Mouse (Mus musculus): Measurements from ENCODE around the gene Stk17b. TPM values are rescaled to one million over a fixed set of nuclear protein-coding genes. Genes with fewer than 3 reads are reported as not detected.
"Not testable (repeated sequence)": the region's sequence is repeated elsewhere in the genome, so short reads cannot be mapped to it uniquely, and the experiment has no call there.

The Stk17b gene
- polyA plus RNA-seq, 1 experiment, result 33.1 TPM

GRCm38 (mm10) chr1:53757316-53757715 is 27.7 kb downstream of the Stk17b start:
- H3K4me1 ChIP-seq (ENCODE audit: control insufficient read depth, insufficient read depth, low read length), result no peaks in the 10 kb centered on the region
- TF ChIP-seq POLR2A (IDR thresholded peaks at IDR 0.05; ENCODE audit: borderline replicate concordance, control insufficient read depth, low read depth, low read length) (no peak), CTCF (IDR thresholded peaks at IDR 0.05; ENCODE audit: control insufficient read depth, insufficient read depth, low read length) (no peak)
- no peak overlapping the region for H3K4me3 ChIP-seq (replicated peaks; ENCODE audit: control insufficient read depth, low read depth, low read length)
- 91% methylated on average over 4 of the region's 4 CpGs for WGBS
- H3K27ac ChIP-seq (ENCODE audit: control insufficient read depth, insufficient read depth, low read depth, low read length, poor library complexity), result no peak overlapping the region

GRCm38 (mm10) chr1:53753501-53753900 is 31.5 kb downstream of the Stk17b start:
- H3K4me3 ChIP-seq (replicated peaks; ENCODE audit: control insufficient read depth, low read depth, low read length); H3K27ac ChIP-seq (ENCODE audit: control insufficient read depth, insufficient read depth, low read depth, low read length, poor library complexity); H3K4me1 ChIP-seq (ENCODE audit: control insufficient read depth, insufficient read depth, low read length): not testable (repeated sequence)
- WGBS, result 87% methylated on average over 2 of the region's 2 CpGs

DNA sequence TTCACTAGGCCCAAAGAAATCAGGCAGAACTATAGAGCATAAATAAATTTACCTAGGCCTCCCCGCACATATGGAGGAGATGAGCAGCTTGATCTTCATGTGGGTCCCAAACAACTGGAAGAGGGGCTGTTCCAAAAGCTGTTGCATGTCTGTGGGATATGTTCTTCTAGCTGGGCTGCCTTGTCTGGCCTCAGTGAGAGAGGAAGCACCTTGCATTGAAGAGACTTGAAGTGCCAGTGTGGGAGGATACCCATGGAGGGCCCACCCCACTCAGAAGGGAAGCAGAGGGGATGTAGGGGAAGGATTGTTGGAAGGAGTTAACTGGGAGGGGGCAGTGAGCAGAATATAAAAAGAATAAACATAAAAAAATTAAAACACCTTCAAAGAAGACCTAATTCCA is 33.9 kb downstream of the Stk17b start:
- H3K4me1 ChIP-seq (ENCODE audit: control insufficient read depth, insufficient read depth, low read length), result no peaks in the 10 kb centered on the region
- H3K27ac ChIP-seq (ENCODE audit: control insufficient read depth, insufficient read depth, low read depth, low read length, poor library complexity), result no peak overlapping the region
- WGBS, result 89% methylated on average over 1 of the region's 1 CpGs
- TF ChIP-seq POLR2A (IDR thresholded peaks at IDR 0.05; ENCODE audit: borderline replicate concordance, control insufficient read depth, low read depth, low read length), result no peak
- H3K4me3 ChIP-seq (replicated peaks; ENCODE audit: control insufficient read depth, low read depth, low read length), result no peak overlapping the region

DNA sequence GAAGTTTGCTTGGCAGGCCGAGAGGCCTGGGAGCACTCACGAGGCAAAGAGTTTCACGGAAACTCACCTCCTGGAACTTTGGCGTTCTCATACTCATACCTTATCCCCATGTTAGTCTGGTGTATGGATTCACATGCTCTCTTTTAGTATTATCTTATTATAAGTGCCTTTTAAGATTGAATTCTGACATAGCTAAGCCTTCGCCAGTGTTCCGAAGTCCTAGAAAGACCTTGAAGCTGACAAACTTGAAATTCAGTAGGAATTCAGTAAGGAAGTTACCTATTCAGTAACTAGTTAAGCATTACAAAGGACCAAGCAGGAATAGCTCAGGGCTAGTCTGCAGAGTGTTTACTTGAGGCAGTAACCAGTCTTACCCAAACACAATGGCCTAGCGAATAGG is 34.3 kb downstream of the Stk17b start:
- H3K4me1 ChIP-seq (ENCODE audit: control insufficient read depth, insufficient read depth, low read length); H3K27ac ChIP-seq (ENCODE audit: control insufficient read depth, insufficient read depth, low read depth, low read length, poor library complexity); H3K4me3 ChIP-seq (replicated peaks; ENCODE audit: control insufficient read depth, low read depth, low read length): not testable (repeated sequence)
- 93% methylated on average over 7 of the region's 7 CpGs for WGBS

DNA sequence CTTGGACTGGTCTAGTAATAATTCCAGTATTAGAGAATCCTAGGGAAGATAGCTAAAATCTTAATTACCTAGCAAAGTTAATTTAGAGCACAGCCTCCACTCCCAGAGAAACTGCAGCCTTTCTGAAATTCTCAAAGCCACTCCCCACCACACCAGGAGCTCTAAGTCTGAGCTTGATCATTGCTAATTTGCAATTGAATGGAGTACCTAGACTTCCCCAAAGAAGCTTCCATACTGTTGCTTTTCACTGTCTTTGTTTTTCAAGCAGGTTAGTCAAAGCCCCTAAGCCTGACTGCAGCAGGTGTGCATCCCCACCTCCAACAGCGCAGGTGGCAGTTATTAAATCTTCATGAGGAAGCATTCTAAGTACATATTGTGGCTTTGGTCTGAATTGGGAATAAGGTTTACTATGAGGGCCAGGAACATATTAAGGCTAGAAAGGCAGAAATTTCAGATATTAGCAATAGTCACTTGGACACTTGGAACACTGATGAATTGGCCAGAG is 35.1 kb downstream of the Stk17b start:
- not testable (repeated sequence) for H3K4me1 ChIP-seq (ENCODE audit: control insufficient read depth, insufficient read depth, low read length); H3K4me3 ChIP-seq (replicated peaks; ENCODE audit: control insufficient read depth, low read depth, low read length); H3K27ac ChIP-seq (ENCODE audit: control insufficient read depth, insufficient read depth, low read depth, low read length, poor library complexity)
- 85% methylated on average over 1 of the region's 1 CpGs for WGBS

DNA sequence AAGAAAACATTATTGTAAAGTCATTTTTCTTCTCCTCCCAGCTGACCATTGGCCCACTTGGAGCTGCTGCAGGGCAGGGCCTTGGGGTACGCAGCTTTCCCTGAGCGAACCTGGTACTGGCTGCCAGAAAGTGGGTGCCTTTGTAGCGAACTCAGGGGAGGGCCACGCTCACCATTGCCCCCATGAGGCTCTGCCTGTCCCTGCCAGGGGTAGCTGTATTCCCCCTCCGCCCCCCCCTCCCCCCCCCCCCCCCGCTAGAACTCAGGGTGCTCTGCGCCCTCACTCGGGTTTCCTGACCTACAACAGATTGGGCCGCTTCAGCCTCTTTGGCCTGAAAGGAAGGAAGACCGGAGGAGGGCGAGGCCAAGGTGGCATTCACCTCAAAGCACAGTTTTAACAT is 36.5 kb downstream of the Stk17b start:
- no peaks in the 10 kb centered on the region for H3K4me1 ChIP-seq (ENCODE audit: control insufficient read depth, insufficient read depth, low read length)
- no peak overlapping the region for H3K4me3 ChIP-seq (replicated peaks; ENCODE audit: control insufficient read depth, low read depth, low read length)
- TF ChIP-seq POLR2A (IDR thresholded peaks at IDR 0.05; ENCODE audit: borderline replicate concordance, control insufficient read depth, low read depth, low read length) (no peak), CTCF (IDR thresholded peaks at IDR 0.05; ENCODE audit: control insufficient read depth, insufficient read depth, low read length) (no peak)
- no peak overlapping the region for H3K27ac ChIP-seq (ENCODE audit: control insufficient read depth, insufficient read depth, low read depth, low read length, poor library complexity)
- 57% methylated on average over 9 of the region's 11 CpGs for WGBS

DNA sequence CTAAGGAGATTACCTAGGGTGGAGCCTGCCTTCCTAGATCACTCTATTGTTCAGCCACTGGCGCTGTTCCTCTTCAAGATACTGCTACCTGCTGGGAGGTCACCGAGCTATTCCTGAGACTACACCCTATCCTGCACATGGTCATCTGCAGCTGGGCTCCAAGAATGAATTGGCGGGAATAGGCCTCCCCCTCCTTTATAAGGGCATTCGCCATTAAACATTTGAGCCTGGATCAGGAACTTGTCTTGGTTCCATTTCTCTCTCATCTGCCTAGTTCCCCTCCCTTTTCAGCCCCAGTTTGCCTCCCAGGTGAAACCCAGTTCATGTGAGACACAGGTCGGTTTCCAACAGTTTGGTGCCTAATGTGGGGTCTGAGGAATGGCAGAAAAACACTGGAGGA is 39.0 kb downstream of the Stk17b start:
- 72% methylated on average over 5 of the region's 5 CpGs for WGBS
- TF ChIP-seq CTCF (IDR thresholded peaks at IDR 0.05; ENCODE audit: control insufficient read depth, insufficient read depth, low read length), result no peak
- no peak for TF ChIP-seq POLR2A (IDR thresholded peaks at IDR 0.05; ENCODE audit: borderline replicate concordance, control insufficient read depth, low read depth, low read length)
- Histone ChIP-seq H3K4me1 (ENCODE audit: control insufficient read depth, insufficient read depth, low read length) (no peaks in the 10 kb centered on the region), H3K4me3 (replicated peaks; ENCODE audit: control insufficient read depth, low read depth, low read length) (no peak overlapping the region), H3K27ac (ENCODE audit: control insufficient read depth, insufficient read depth, low read depth, low read length, poor library complexity) (no peak overlapping the region)

DNA sequence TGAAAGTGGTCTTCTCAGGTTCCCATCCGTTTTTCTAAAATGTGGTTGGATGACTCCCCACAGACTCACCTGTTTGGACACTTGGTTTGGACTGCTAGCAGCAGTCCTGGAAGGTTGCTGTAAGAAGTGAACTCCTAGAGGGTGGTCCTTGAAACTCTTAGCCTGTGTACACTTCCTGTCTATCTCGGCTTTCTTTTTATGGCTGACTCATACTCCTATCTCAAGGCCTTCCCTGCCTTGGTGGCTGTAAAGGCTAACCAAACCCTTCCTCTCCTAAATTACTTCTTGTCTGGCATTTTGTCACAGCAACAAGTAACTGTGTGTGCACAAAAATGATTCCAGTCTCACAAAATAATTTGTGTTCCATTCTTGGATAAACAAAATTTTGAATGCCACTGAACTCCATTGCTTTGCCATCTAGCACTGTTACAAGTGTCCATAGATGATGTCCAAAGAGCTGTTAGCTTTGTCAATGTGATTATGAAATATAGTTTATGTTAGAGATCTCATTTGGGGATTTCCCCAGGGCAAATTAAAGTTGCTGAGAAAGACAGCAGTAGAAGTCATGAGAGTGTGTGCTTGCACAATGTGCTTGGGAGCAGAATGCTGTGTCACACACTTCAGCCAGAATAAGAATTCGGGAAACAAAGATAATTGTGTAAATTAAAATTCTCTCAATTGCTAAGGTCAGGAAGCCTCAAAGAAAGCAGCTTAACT is 43.1 kb downstream of the Stk17b start:
- Histone ChIP-seq H3K4me3 (replicated peaks; ENCODE audit: control insufficient read depth, low read depth, low read length) (no peak overlapping the region), H3K27ac (ENCODE audit: control insufficient read depth, insufficient read depth, low read depth, low read length, poor library complexity) (no peak overlapping the region), H3K4me1 (ENCODE audit: control insufficient read depth, insufficient read depth, low read length) (no peaks in the 10 kb centered on the region)
- WGBS, result 50% methylated on average over 3 of the region's 3 CpGs
- TF ChIP-seq CTCF (IDR thresholded peaks at IDR 0.05; ENCODE audit: control insufficient read depth, insufficient read depth, low read length) (no peak), POLR2A (IDR thresholded peaks at IDR 0.05; ENCODE audit: borderline replicate concordance, control insufficient read depth, low read depth, low read length) (no peak)

GRCm38 (mm10) chr1:53740777-53741336 is 44.2 kb downstream of the Stk17b start:
- Histone ChIP-seq H3K27ac (ENCODE audit: control insufficient read depth, insufficient read depth, low read depth, low read length, poor library complexity) (no peak overlapping the region), H3K4me1 (ENCODE audit: control insufficient read depth, insufficient read depth, low read length) (no peaks in the 10 kb centered on the region), H3K4me3 (replicated peaks; ENCODE audit: control insufficient read depth, low read depth, low read length) (no peak overlapping the region)
- TF ChIP-seq CTCF (IDR thresholded peaks at IDR 0.05; ENCODE audit: control insufficient read depth, insufficient read depth, low read length) (no peak), POLR2A (IDR thresholded peaks at IDR 0.05; ENCODE audit: borderline replicate concordance, control insufficient read depth, low read depth, low read length) (no peak)
- 74% methylated on average over 4 of the region's 4 CpGs for WGBS

DNA sequence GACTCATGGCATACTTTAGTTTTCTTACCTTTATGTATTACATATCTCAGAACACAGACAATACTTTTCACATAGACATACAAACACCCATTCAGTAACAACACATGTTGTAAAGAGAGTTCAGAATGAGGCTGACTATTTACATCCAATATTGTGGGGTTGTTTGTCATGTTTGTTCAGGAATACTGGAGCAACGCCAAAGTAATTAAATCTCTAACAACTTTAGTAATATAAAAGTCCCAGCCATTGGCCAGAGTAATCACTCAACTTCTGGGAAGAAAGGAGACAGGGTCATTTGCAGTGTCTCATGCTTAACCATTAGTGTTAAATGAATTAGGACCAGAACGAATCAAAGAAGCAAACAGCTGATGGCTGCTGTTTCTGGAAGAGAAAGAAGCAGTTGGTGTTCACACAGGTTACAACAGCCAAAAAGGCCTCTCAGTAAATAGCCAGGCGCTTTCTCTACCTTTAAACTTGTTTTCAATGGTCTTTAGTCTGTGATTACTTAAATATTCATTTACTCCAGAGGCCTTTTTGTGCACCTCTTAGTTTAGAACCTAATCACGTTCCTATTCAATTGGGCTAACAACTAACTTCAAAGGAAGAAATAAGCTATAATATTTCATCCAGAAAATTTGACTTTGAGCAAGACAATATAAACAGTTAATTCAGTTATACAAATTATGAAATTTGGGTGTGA is 44.8 kb downstream of the Stk17b start:
- 88% methylated on average over 4 of the region's 4 CpGs for WGBS
- H3K4me1 ChIP-seq (ENCODE audit: control insufficient read depth, insufficient read depth, low read length); H3K27ac ChIP-seq (ENCODE audit: control insufficient read depth, insufficient read depth, low read depth, low read length, poor library complexity); H3K4me3 ChIP-seq (replicated peaks; ENCODE audit: control insufficient read depth, low read depth, low read length): not testable (repeated sequence)
